Mouse (Mus musculus) stomach, embryonic 14.5 days (tissue): ENCODE data around the gene Usp43. TPM values are rescaled to one million over a fixed set of nuclear protein-coding genes. Genes with fewer than 3 reads are reported as not detected.

Experiments
- ATAC-seq: fragments of 200-750 bp; cut with Nextera tagmentation; 2 replicates; pipeline ENCODE4 v1.8.0; 2017; ENCODE audit warnings: low read depth, moderate TSS enrichment; ENCODE audit not compliant: insufficient number of reproducible peaks, insufficient read depth, low FRiP score
- H3K27ac ChIP-seq: fragments of 300-500 bp; sonication (generic); 2 replicates; pipeline ENCODE4 v1.5.1; 2014; ENCODE audit warnings: mild to moderate bottlenecking, low read length, moderate library complexity, mixed read lengths
- H3K27me3 ChIP-seq: fragments of 300-500 bp; sonication (generic); 2 replicates; pipeline ENCODE4 v1.6.1; 2014; ENCODE audit warnings: low read length, control low read depth, mixed read lengths; ENCODE audit not compliant: control insufficient read depth, insufficient read depth
- H3K36me3 ChIP-seq: fragments of 300-500 bp; sonication (generic); 2 replicates; pipeline ENCODE4 v1.6.1; 2014; ENCODE audit warnings: mild to moderate bottlenecking, control low read depth, low read length, moderate library complexity, mixed read lengths; ENCODE audit not compliant: control insufficient read depth, insufficient read depth
- H3K4me1 ChIP-seq: fragments of 300-500 bp; sonication (generic); 2 replicates; pipeline ENCODE4 v1.6.1; 2014; ENCODE audit warnings: low read length, control low read depth, mixed read lengths; ENCODE audit not compliant: control insufficient read depth, insufficient read depth
- H3K4me2 ChIP-seq: fragments of 300-500 bp; sonication (generic); replicated peaks from 2 replicates; pipeline ENCODE4 v1.6.1; 2014; ENCODE audit warnings: low read depth, low read length, control low read depth
- H3K4me3 ChIP-seq: fragments of 300-500 bp; sonication (generic); 2 replicates; pipeline ENCODE4 v1.5.1; 2014; ENCODE audit warnings: low read depth, low read length, control low read depth
- H3K9ac ChIP-seq: fragments of 300-500 bp; sonication (generic); replicated peaks from 2 replicates; pipeline ENCODE4 v1.6.1; 2014; ENCODE audit warnings: low read depth, mild to moderate bottlenecking, control low read depth, low read length, moderate library complexity, mixed read lengths
- H3K9me3 ChIP-seq: fragments of 300-500 bp; sonication (generic); 2 replicates; pipeline ENCODE4 v1.6.1; 2016; ENCODE audit warnings: low read depth, low read length, control low read depth; ENCODE audit not compliant: control insufficient read depth
- whole genome bisulfite sequencing: fragments of 180-500 bp; shearing (Covaris S2); extraction: QIAGEN DNeasy Blood & Tissue Kit; methylation state at CpG from one replicate; pipeline ENCODE4 v1.1.7; 2014; 5-methylcytosine and 5-hydroxymethylcytosine counted together
- polyA plus RNA-seq: library from polyadenylated mRNA; unstranded; fragments of >200 nt; fragmentation: Nextera tagmentation; extraction: Ambion mirVana; gene quantifications from 2 replicates; pipeline ENCODE4 v1.2.1, GENCODE M21; 2014

Usp43 gene
- polyA plus RNA-seq, 1 experiment from 2014 or later, result 3.9 TPM

DNA sequence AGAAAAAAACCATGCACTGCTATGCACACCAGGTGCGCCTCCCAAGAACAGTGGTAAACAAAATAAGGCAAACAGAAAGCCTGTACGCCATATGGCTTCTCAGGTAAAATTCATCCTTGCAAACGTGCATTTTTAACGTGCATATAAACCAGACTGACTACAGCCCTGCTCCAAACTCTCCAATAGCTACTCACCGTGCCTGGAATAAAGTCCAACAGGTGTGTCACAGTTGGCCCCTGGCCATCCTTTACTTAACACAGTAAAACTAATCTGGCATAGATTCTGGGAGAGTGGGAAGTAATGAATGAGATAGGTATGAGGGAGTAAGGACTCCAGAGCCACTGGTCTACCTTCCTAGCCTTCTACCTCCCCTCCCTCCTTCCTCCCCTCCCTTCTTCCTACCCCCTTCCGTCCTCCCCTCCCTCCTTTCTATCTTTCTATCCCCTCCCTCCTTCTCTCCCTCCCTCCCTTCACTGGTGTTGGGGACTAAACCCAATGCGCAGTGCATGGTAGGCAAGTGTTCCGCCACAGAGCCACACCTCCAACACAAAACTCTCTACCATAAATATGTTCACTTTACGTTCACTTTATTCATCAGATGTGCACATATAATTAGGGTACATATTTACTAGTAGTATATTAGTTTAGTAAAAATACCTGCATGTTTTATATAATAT, 56.3 kb downstream of the Usp43 start:
- WGBS, result 80% methylated on average over 9 of the region's 9 CpGs
- no peak overlapping the region for H3K27ac ChIP-seq
- H3K4me2 ChIP-seq, result no peak overlapping the region
- H3K4me3 ChIP-seq, result no peak overlapping the region
- H3K36me3 ChIP-seq, result no peaks in the 10 kb centered on the region
- no peaks in the 10 kb centered on the region for H3K9me3 ChIP-seq
- ATAC-seq, result no peak
- H3K4me1 ChIP-seq, result peaks cover 7% of the 10 kb centered on the region; the same call in 1 of the 2 replicates
- H3K27me3 ChIP-seq, result no peaks in the 10 kb centered on the region
- H3K9ac ChIP-seq, result no peak overlapping the region

DNA sequence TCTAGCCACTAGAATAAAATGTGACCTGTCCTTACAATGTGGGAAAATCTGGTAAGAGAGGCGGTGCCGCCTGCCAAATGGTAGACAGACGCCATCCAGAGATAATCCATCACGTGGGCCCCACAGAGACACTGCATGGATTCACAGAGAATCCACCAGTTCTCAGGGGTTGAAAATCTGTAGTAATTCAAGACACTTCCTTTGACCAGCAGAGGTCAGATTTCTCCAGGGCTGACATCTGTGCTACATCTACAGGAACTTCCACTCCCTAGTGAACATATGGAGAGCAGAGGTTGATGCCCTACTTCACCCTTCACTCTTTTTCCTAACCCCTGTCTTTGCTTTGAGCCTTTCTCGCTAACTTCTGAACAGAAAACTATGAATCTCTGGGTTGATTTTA, 56.9 kb downstream of the Usp43 start:
- WGBS, result 60% methylated on average over 5 of the region's 5 CpGs
- H3K4me1 ChIP-seq, result peaks cover 7% of the 10 kb centered on the region; the same call in 1 of the 2 replicates
- no peak overlapping the region for H3K27ac ChIP-seq
- ATAC-seq, result no peak
- H3K9ac ChIP-seq, result no peak overlapping the region
- H3K4me2 ChIP-seq, result no peak overlapping the region
- H3K4me3 ChIP-seq, result no peak overlapping the region
- no peaks in the 10 kb centered on the region for H3K27me3 ChIP-seq
- no peaks in the 10 kb centered on the region for H3K9me3 ChIP-seq
- H3K36me3 ChIP-seq, result no peaks in the 10 kb centered on the region

DNA sequence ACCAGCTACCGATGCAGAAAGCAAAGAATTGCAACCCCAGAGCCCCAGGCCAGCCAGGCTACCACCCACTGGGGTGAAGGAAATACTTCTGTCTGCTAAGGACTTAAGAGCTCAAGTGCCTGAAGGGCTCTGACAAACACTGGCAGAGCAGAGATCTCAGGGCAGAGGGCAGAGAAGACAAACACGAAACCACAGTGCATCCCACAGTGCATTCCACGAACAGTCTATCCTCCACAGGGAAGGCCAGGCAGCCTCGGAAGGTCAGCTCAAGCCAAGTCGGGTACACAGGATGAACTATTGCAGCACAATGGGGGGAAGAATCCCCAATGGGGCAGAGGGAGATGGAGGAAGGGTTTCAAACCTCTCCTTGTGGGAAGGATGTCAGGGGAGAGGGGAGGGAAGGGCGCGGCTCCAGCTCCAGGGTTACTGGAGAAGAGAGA, 60.5 kb downstream of the Usp43 start:
- Histone ChIP-seq H3K27ac (no peak overlapping the region; the same call in 1 of the 2 replicates), H3K4me2 (no peak overlapping the region), H3K4me1 (peaks cover 7% of the 10 kb centered on the region; the same call in 1 of the 2 replicates), H3K27me3 (no peaks in the 10 kb centered on the region), H3K9me3 (no peaks in the 10 kb centered on the region), H3K36me3 (no peaks in the 10 kb centered on the region), H3K9ac (no peak overlapping the region), H3K4me3 (no peak overlapping the region)
- ATAC-seq, result no peak
- 5% methylated on average over 7 of the region's 7 CpGs for WGBS

DNA sequence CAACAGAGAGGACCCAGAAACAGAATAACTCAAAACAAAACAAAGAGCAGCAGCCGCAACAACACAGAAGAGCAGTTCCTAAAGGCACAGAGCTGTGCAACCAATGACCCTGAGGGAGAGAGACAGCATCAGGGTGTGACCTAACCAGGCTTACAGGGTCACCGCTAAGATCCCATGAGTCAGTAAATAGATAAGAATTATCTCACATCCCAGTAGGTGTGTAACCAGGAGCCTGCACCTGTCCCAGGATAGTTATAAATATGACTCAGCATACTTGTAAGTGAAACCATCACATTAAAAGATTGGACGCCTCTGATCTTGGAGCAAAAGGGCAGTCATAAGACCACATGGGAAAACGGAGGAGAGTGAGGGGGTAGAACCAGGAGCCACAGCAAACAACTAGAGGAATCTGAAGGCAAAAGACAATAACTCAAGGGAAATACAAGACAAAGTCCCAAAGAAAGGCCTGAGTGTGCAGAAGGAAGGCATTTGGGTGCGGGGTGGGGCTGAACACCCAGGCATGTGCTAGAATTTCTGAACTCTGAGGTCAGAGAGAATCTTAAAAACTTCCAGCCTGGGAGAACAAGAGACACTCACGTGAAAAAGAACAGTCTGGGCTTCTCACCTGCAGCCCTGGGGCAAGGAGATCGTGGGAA, 61.1 kb downstream of the Usp43 start:
- H3K27me3 ChIP-seq, result no peaks in the 10 kb centered on the region
- H3K4me3 ChIP-seq, result no peak overlapping the region
- ATAC-seq, result no peak
- no peaks in the 10 kb centered on the region for H3K36me3 ChIP-seq
- peaks cover 7% of the 10 kb centered on the region; the same call in 1 of the 2 replicates for H3K4me1 ChIP-seq
- no peak overlapping the region for H3K4me2 ChIP-seq
- no peak overlapping the region for H3K9ac ChIP-seq
- H3K27ac ChIP-seq, result no peak overlapping the region
- H3K9me3 ChIP-seq, result no peaks in the 10 kb centered on the region
- 48% methylated on average over 7 of the region's 7 CpGs for WGBS

DNA sequence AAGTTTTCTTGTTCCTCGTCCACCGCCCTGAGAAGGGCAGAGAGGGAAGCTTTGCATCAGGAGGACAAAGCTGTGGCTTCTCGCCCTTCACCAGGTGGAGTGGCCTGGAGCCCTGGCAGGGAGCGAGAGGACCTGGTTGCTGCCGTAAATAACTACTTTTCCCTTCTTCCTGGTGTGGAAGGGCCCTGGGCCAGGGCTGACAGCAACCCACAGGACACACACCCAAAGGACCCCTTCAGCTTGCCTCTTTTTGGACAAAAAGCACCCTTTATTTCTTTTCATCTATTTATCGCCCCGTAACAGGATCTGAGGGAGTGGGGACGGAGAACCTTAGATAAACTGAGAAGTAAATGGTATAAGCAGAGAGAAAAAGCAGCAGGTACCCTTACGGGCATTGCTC, 63.4 kb downstream of the Usp43 start:
- no peak overlapping the region for H3K4me3 ChIP-seq
- ATAC-seq, result no peak
- H3K36me3 ChIP-seq, result no peaks in the 10 kb centered on the region
- H3K9me3 ChIP-seq, result no peaks in the 10 kb centered on the region
- H3K27me3 ChIP-seq, result no peaks in the 10 kb centered on the region
- WGBS, result 86% methylated on average over 9 of the region's 9 CpGs
- no peak overlapping the region for H3K27ac ChIP-seq
- no peak overlapping the region for H3K4me2 ChIP-seq
- peaks cover 7% of the 10 kb centered on the region; the same call in 1 of the 2 replicates for H3K4me1 ChIP-seq
- no peak overlapping the region for H3K9ac ChIP-seq

DNA sequence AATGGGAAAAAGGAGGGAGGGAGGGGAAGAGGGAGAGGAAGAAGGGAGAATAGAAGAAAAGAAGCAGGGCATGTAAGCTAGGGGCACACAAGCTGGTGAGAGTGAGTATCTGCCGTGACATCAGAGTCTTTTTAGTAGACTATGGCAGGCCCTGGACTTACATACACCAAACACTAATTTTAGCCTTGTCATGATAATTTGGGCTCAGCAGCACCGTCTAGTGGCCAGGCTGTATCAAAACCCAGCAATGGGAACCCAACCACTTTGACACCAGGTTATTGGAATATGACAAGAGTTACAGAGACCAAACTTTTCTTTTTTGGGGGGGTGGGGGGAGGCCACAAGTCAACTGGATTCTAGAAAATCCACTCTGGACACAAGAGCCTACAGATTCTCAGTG, 66.9 kb downstream of the Usp43 start:
- Histone ChIP-seq H3K27ac (no peak overlapping the region), H3K27me3 (no peaks in the 10 kb centered on the region), H3K4me2 (no peak overlapping the region), H3K9me3 (no peaks in the 10 kb centered on the region), H3K4me3 (no peak overlapping the region), H3K9ac (no peak overlapping the region), H3K36me3 (no peaks in the 10 kb centered on the region), H3K4me1 (no peaks in the 10 kb centered on the region)
- 42% methylated on average over 2 of the region's 2 CpGs for WGBS
- no peak for ATAC-seq

DNA sequence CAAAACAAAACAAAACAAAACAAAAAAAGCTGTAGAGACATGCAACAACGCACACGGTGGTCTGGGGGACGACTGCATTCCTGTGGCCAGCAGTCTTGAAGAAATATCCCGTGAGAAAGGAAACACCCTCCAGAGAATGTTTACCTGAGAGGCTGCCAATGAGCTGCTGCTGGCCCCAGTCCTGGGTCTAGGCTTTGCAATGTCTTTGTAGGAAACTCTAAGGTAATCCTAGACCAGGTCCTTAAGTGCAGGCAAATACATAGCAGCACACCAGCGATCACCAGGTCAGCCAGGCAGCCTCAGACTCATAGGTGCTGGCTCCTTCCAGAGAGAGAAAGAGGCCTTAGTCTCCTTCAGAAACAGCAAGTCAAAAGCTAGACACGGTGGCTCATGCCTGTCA, 68.0 kb downstream of the Usp43 start:
- 28% methylated on average over 6 of the region's 6 CpGs for WGBS
- Histone ChIP-seq H3K4me3 (no peak overlapping the region), H3K4me2 (no peak overlapping the region), H3K36me3 (no peaks in the 10 kb centered on the region), H3K27me3 (no peaks in the 10 kb centered on the region), H3K27ac (no peak overlapping the region), H3K9me3 (no peaks in the 10 kb centered on the region), H3K4me1 (no peaks in the 10 kb centered on the region), H3K9ac (no peak overlapping the region)
- ATAC-seq, result no peak

DNA sequence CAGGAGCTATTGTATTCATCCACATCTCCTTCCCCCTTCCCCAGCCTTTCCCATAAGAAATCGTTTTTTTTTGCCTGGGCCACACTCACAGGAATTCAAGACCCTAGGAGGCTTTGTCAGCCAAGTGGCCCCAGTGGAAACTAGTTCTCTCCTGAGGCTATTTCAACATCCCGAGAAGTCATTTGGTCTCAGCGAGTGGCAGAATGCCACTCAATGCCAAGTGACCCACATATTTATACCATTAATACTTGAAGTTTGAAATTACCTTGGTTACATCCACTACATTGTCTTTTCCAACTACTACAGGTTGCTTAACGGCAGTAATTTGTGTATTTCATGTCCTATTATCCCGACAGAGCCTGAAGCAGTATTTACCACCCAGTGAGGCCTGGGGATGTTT, 70.2 kb downstream of the Usp43 start:
- ATAC-seq, result no peak
- no peak overlapping the region for H3K9ac ChIP-seq
- H3K9me3 ChIP-seq, result no peaks in the 10 kb centered on the region
- no peak overlapping the region for H3K4me3 ChIP-seq
- H3K4me1 ChIP-seq, result no peaks in the 10 kb centered on the region
- no peaks in the 10 kb centered on the region for H3K36me3 ChIP-seq
- H3K27me3 ChIP-seq, result no peaks in the 10 kb centered on the region
- 62% methylated on average over 5 of the region's 5 CpGs for WGBS
- H3K4me2 ChIP-seq, result no peak overlapping the region
- H3K27ac ChIP-seq, result no peak overlapping the region
